Mouse (Mus musculus): Measurements from ENCODE around the gene Myh3. TPM values are rescaled to one million over a fixed set of nuclear protein-coding genes. Genes with fewer than 3 reads are reported as not detected.

Myh3 gene
- 0.71 and 0.75 TPM in 2 replicates for polyA plus RNA-seq (2016; fragmentation: Nextera tagmentation; extraction: Ambion mirVana)

- Histone ChIP-seq H3K27me3 (peaks cover 15% of the 10 kb centered on the region), H3K4me3 (no peak within 1 kb of the TSS), H3K36me3 (no peaks in the 10 kb centered on the region), H3K4me2 (replicated peaks) (no peak within 1 kb of the TSS), H3K4me1 (peaks cover 18% of the 10 kb centered on the region; the same call in 1 of the 2 replicates), H3K27ac (replicated peaks) (no peak within 1 kb of the TSS), H3K9ac (replicated peaks) (no peak within 1 kb of the TSS), H3K9me3 (no peaks in the 10 kb centered on the region)
- no peak for ATAC-seq (ENCODE audit: low FRiP score, low read depth)
- WGBS, result 87% methylated on average over 5 of the region's 5 CpGs
Measured at GRCm38 (mm10) chr11:67078000-67078399, at the start of gene Myh3. TSS of gene Myh3 (plus strand) at chr11:67078300.

- no peak overlapping the region for H3K4me2 ChIP-seq (replicated peaks)
- WGBS, result 62% methylated on average over 16 of the region's 16 CpGs
- H3K4me3 ChIP-seq, result no peak overlapping the region
- H3K27ac ChIP-seq (replicated peaks), result no peak overlapping the region
- ATAC-seq (ENCODE audit: low FRiP score, low read depth), result no peak
- H3K4me1 ChIP-seq, result peaks cover under 1% of the 10 kb centered on the region; the same call in 1 of the 2 replicates
- no peaks in the 10 kb centered on the region for H3K9me3 ChIP-seq
- H3K9ac ChIP-seq (replicated peaks), result no peak overlapping the region
- no peaks in the 10 kb centered on the region for H3K36me3 ChIP-seq
- 0 out of 2 replicates have a peak, but pooled peaks cover 4% of the 10 kb centered on the region for H3K27me3 ChIP-seq
Measured at GRCm38 (mm10) chr11:67030904-67031602, 47.0 kb upstream of the Myh3 start.

GRCm38 (mm10) chr11:67031603-67031915 lies 46.5 kb upstream of the Myh3 start:
- no peaks in the 10 kb centered on the region for H3K27me3 ChIP-seq
- H3K4me1 ChIP-seq, result no peaks in the 10 kb centered on the region
- H3K9me3 ChIP-seq, result no peaks in the 10 kb centered on the region
- no peak overlapping the region for H3K9ac ChIP-seq (replicated peaks)
- H3K4me3 ChIP-seq, result no peak overlapping the region
- no peak overlapping the region for H3K27ac ChIP-seq (replicated peaks)
- 75% methylated on average over 2 of the region's 2 CpGs for WGBS
- ATAC-seq (ENCODE audit: low FRiP score, low read depth), result no peak
- H3K4me2 ChIP-seq (replicated peaks), result no peak overlapping the region
- H3K36me3 ChIP-seq, result peaks cover 1% of the 10 kb centered on the region; the same call in 1 of the 2 replicates

GRCm38 (mm10) chr11:67034775-67035485 lies 43.2 kb upstream of the Myh3 start:
- ATAC-seq (ENCODE audit: low FRiP score, low read depth), result no peak
- no peaks in the 10 kb centered on the region for H3K27me3 ChIP-seq
- H3K36me3 ChIP-seq, result peaks cover 29% of the 10 kb centered on the region
- H3K4me1 ChIP-seq, result no peaks in the 10 kb centered on the region
- no peak overlapping the region for H3K4me3 ChIP-seq
- H3K9me3 ChIP-seq, result no peaks in the 10 kb centered on the region
- H3K9ac ChIP-seq (replicated peaks), result no peak overlapping the region
- 86% methylated on average over 4 of the region's 4 CpGs for WGBS
- H3K4me2 ChIP-seq (replicated peaks), result no peak overlapping the region
- no peak overlapping the region for H3K27ac ChIP-seq (replicated peaks)

- no peak for ATAC-seq (ENCODE audit: low FRiP score, low read depth)
- Histone ChIP-seq H3K4me1 (no peaks in the 10 kb centered on the region), H3K27ac (replicated peaks) (no peak overlapping the region), H3K27me3 (no peaks in the 10 kb centered on the region), H3K9me3 (no peaks in the 10 kb centered on the region; the same call in 1 of the 2 replicates), H3K9ac (replicated peaks) (no peak overlapping the region), H3K4me3 (no peak overlapping the region), H3K4me2 (replicated peaks) (no peak overlapping the region), H3K36me3 (peaks cover 42% of the 10 kb centered on the region)
- WGBS, result 89% methylated on average over 6 of the region's 6 CpGs
Measured at GRCm38 (mm10) chr11:67036229-67036628, 41.9 kb upstream of the Myh3 start.

GRCm38 (mm10) chr11:67036892-67037291 lies 41.2 kb upstream of the Myh3 start:
- Histone ChIP-seq H3K27me3 (no peaks in the 10 kb centered on the region), H3K9me3 (no peaks in the 10 kb centered on the region; the same call in 1 of the 2 replicates), H3K4me3 (no peak overlapping the region), H3K27ac (replicated peaks) (no peak overlapping the region), H3K4me2 (replicated peaks) (no peak overlapping the region), H3K9ac (replicated peaks) (no peak overlapping the region), H3K36me3 (peaks cover 48% of the 10 kb centered on the region), H3K4me1 (no peaks in the 10 kb centered on the region)
- WGBS, result 95% methylated on average over 9 of the region's 9 CpGs
- no peak for ATAC-seq (ENCODE audit: low FRiP score, low read depth)

GRCm38 (mm10) chr11:67039799-67040198 lies 38.3 kb upstream of the Myh3 start:
- Histone ChIP-seq H3K4me1 (0 out of 2 replicates have a peak, but pooled peaks cover 2% of the 10 kb centered on the region), H3K9ac (replicated peaks) (no peak overlapping the region), H3K4me3 (no peak overlapping the region), H3K9me3 (no peaks in the 10 kb centered on the region; the same call in 1 of the 2 replicates), H3K36me3 (peaks cover 55% of the 10 kb centered on the region), H3K27me3 (no peaks in the 10 kb centered on the region), H3K27ac (replicated peaks) (no peak overlapping the region), H3K4me2 (replicated peaks) (no peak overlapping the region)
- WGBS, result 87% methylated on average over 3 of the region's 3 CpGs
- ATAC-seq (ENCODE audit: low FRiP score, low read depth), result no peak

- Histone ChIP-seq H3K36me3 (peaks cover 55% of the 10 kb centered on the region), H3K27me3 (no peaks in the 10 kb centered on the region), H3K4me1 (0 out of 2 replicates have a peak, but pooled peaks cover 2% of the 10 kb centered on the region), H3K9me3 (no peaks in the 10 kb centered on the region; the same call in 1 of the 2 replicates), H3K27ac (replicated peaks) (no peak overlapping the region), H3K4me3 (no peak overlapping the region), H3K9ac (replicated peaks) (no peak overlapping the region), H3K4me2 (replicated peaks) (no peak overlapping the region)
- 95% methylated on average over 6 of the region's 6 CpGs for WGBS
- no peak for ATAC-seq (ENCODE audit: low FRiP score, low read depth)
Measured at GRCm38 (mm10) chr11:67040483-67040882, 37.6 kb upstream of the Myh3 start.

GRCm38 (mm10) chr11:67043007-67043406 lies 35.1 kb upstream of the Myh3 start:
- no peaks in the 10 kb centered on the region for H3K27me3 ChIP-seq
- H3K9ac ChIP-seq (replicated peaks), result no peak overlapping the region
- no peak overlapping the region for H3K27ac ChIP-seq (replicated peaks)
- no peak overlapping the region for H3K4me2 ChIP-seq (replicated peaks)
- 53% methylated on average over 8 of the region's 8 CpGs for WGBS
- 0 out of 2 replicates have a peak, but pooled peaks cover 2% of the 10 kb centered on the region for H3K4me1 ChIP-seq
- H3K36me3 ChIP-seq, result peaks cover 51% of the 10 kb centered on the region
- no peak overlapping the region for H3K4me3 ChIP-seq
- no peak for ATAC-seq (ENCODE audit: low FRiP score, low read depth)
- no peaks in the 10 kb centered on the region; the same call in 1 of the 2 replicates for H3K9me3 ChIP-seq

- no peak overlapping the region for H3K4me3 ChIP-seq
- 0 out of 2 replicates have a peak, but pooled peaks cover 2% of the 10 kb centered on the region for H3K4me1 ChIP-seq
- H3K36me3 ChIP-seq, result peaks cover 32% of the 10 kb centered on the region
- ATAC-seq (ENCODE audit: low FRiP score, low read depth), result no peak
- H3K27ac ChIP-seq (replicated peaks), result no peak overlapping the region
- WGBS, result 83% methylated on average over 6 of the region's 6 CpGs
- no peaks in the 10 kb centered on the region for H3K27me3 ChIP-seq
- no peak overlapping the region for H3K9ac ChIP-seq (replicated peaks)
- H3K4me2 ChIP-seq (replicated peaks), result no peak overlapping the region
- no peaks in the 10 kb centered on the region; the same call in 1 of the 2 replicates for H3K9me3 ChIP-seq
Measured at GRCm38 (mm10) chr11:67044959-67045358, 33.1 kb upstream of the Myh3 start.

- WGBS, result 89% methylated on average over 5 of the region's 5 CpGs
- H3K27me3 ChIP-seq, result no peaks in the 10 kb centered on the region
- H3K27ac ChIP-seq (replicated peaks), result no peak overlapping the region
- ATAC-seq (ENCODE audit: low FRiP score, low read depth), result no peak
- H3K9ac ChIP-seq (replicated peaks), result no peak overlapping the region
- peaks cover 10% of the 10 kb centered on the region for H3K36me3 ChIP-seq
- no peak overlapping the region for H3K4me3 ChIP-seq
- no peaks in the 10 kb centered on the region for H3K9me3 ChIP-seq
- no peak overlapping the region for H3K4me2 ChIP-seq (replicated peaks)
- H3K4me1 ChIP-seq, result peaks cover 6% of the 10 kb centered on the region
Measured at GRCm38 (mm10) chr11:67047199-67047598, 30.9 kb upstream of the Myh3 start.

GRCm38 (mm10) chr11:67048496-67048895 lies 29.6 kb upstream of the Myh3 start:
- ATAC-seq (ENCODE audit: low FRiP score, low read depth), result no peak
- peaks cover 7% of the 10 kb centered on the region for H3K36me3 ChIP-seq
- no peak overlapping the region for H3K27ac ChIP-seq (replicated peaks)
- H3K9ac ChIP-seq (replicated peaks), result no peak overlapping the region
- no peak overlapping the region for H3K4me3 ChIP-seq
- H3K27me3 ChIP-seq, result no peaks in the 10 kb centered on the region
- 92% methylated on average over 8 of the region's 8 CpGs for WGBS
- H3K4me2 ChIP-seq (replicated peaks), result no peak overlapping the region
- H3K4me1 ChIP-seq, result peaks cover 10% of the 10 kb centered on the region
- H3K9me3 ChIP-seq, result no peaks in the 10 kb centered on the region
